Mouse (Mus musculus) erythroblast, embryonic 14.5 days (primary cell): ENCODE results near the gene Hs1bp3.

Experiments
- GATA1 ChIP-seq: IDR thresholded peaks from 2 replicates; pipeline ENCODE4 v1.6.1; 2012; ENCODE audit warnings: low read length, inconsistent platforms, mixed read lengths
- TAL1 ChIP-seq: IDR thresholded peaks from 3 replicates; pipeline ENCODE4 v1.6.1; 2012; ENCODE audit warnings: low read length, inconsistent platforms, mixed read lengths

- TF ChIP-seq TAL1 (no peak), GATA1 (no peak)
These were observed 46.3 kb downstream of the Hs1bp3 start for GRCm38 (mm10) chr12:8359418-8360112.
